16 mouse cellular contexts compared by ENCODE assay signal in the genomic region with DNA sequence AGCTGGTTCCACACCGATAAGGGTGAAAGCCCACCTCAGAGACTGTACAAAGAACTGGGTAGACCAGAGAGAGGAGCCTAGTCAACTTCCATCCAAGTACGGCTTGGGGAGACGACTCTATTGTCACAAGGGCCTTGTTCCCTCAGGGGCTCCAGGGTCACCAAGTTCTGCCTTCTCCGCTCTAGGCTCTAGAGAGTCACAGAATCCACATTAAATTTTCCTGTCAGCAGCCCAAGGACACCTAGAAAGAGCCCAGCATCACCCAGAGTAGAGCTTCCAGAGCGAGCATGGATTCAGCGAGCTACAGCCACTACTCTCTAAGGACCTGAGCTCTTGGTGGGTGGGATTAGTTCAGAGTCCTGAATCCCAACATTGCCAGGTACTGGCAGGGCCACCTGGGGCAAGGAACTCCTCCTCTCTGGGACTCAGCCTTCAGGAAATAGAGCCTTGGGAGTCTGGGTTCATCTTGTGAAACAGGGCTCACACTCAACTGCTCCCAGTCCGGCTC. TPM values are rescaled to one million over a fixed set of nuclear protein-coding genes. Genes with fewer than 3 reads are reported as not detected.
DNase-seq lines count a peak whose midpoint lies in the region; ATAC-seq and TF ChIP-seq lines count a peak whose summit lies in the region.
"Had no signal": no experiment of that assay in that cellular context is flagged by ENCODE, and none has a peak within 500 bp of the region (broad histone marks: within the 10 kb centered on the region; RNA-seq: fewer than 3 reads in every experiment).

No protein-coding gene starts in this region.

- H3K4me2 ChIP-seq in forebrain, embryonic 15.5 days (replicated peaks): no peak overlapping the region
- H3K4me2 ChIP-seq in limb, embryonic 11.5 days (ENCODE audit: low read depth, severe bottlenecking): peak overlapping the region; percentile 85; the same call in 1 of the 2 replicates
- H3K4me2 ChIP-seq: forebrain, embryonic 12.5 days; midbrain, embryonic 13.5 days had no signal

- WGBS in forebrain, embryonic 10.5 days: 61% methylated on average over 7 of the region's 7 CpGs
- WGBS in forebrain, embryonic 15.5 days: 61% methylated on average over 7 of the region's 7 CpGs
- 90% methylated on average over 7 of the region's 7 CpGs for WGBS in kidney, adult 2 months
- WGBS in embryonic facial prominence, embryonic 10.5 days: 47% methylated on average over 7 of the region's 7 CpGs
- WGBS in limb, embryonic 11.5 days: 40% methylated on average over 7 of the region's 7 CpGs

- H3K27me3 ChIP-seq in forebrain, embryonic 10.5 days (ENCODE audit: poor library complexity, severe bottlenecking): peaks cover 99% of the 10 kb centered on the region
- H3K27me3 ChIP-seq in forebrain, embryonic 15.5 days: peaks cover 87% of the 10 kb centered on the region
- no peaks in the 10 kb centered on the region for H3K27me3 ChIP-seq in kidney, adult 2 months (replicated peaks; ENCODE audit: control insufficient read depth, insufficient read depth, low read length)
- peaks cover 99% of the 10 kb centered on the region for H3K27me3 ChIP-seq in embryonic facial prominence, embryonic 10.5 days (replicated peaks; ENCODE audit: low read depth, poor library complexity, severe bottlenecking)
- H3K27me3 ChIP-seq in limb, embryonic 11.5 days (ENCODE audit: control insufficient read depth, insufficient read depth, low read length): peaks cover 21% of the 10 kb centered on the region

- ATAC-seq in forebrain, embryonic 15.5 days (replicated peaks): no peak
- no peak for ATAC-seq in limb, embryonic 11.5 days (ENCODE audit: insufficient number of reproducible peaks, low FRiP score, low TSS enrichment, low read depth)
- ATAC-seq in megakaryocyte, adult 5-6 weeks (ENCODE audit: poor library complexity, severe bottlenecking): no peak
- ATAC-seq: midbrain, embryonic 13.5 days had no signal

- no peaks in the 10 kb centered on the region for H3K9me3 ChIP-seq in forebrain, embryonic 10.5 days
- no peaks in the 10 kb centered on the region for H3K9me3 ChIP-seq in forebrain, embryonic 15.5 days
- no peaks in the 10 kb centered on the region for H3K9me3 ChIP-seq in embryonic facial prominence, embryonic 10.5 days
- no peaks in the 10 kb centered on the region for H3K9me3 ChIP-seq in limb, embryonic 11.5 days (ENCODE audit: control insufficient read depth, low read length)
- H3K9me3 ChIP-seq: forebrain, embryonic 12.5 days; liver, embryonic 15.5 days; midbrain, embryonic 13.5 days had no signal

- 0 out of 2 replicates have a peak overlapping the region, but pooled peaks have one; percentile 63 for H3K4me3 ChIP-seq in forebrain, embryonic 10.5 days
- H3K4me3 ChIP-seq in forebrain, embryonic 15.5 days: no peak overlapping the region
- no peak overlapping the region for H3K4me3 ChIP-seq in kidney, adult 2 months (ENCODE audit: insufficient read depth, low read depth, low read length)
- peak overlapping the region; percentile 80 for H3K4me3 ChIP-seq in embryonic facial prominence, embryonic 10.5 days
- H3K4me3 ChIP-seq in limb, embryonic 11.5 days (ENCODE audit: low read depth, low read length): no peak overlapping the region
- H3K4me3 ChIP-seq: forebrain, embryonic 12.5 days; left cerebral cortex, adult 2 months; liver, embryonic 15.5 days; midbrain, embryonic 13.5 days had no signal

- H3K9ac ChIP-seq in forebrain, embryonic 15.5 days (replicated peaks): no peak overlapping the region
- no peak overlapping the region for H3K9ac ChIP-seq in limb, embryonic 11.5 days (ENCODE audit: low read length)
- H3K9ac ChIP-seq: forebrain, embryonic 12.5 days; liver, embryonic 15.5 days; midbrain, embryonic 13.5 days had no signal

- TF ChIP-seq POLR2A in kidney, adult 2 months (IDR thresholded peaks at IDR 0.05; ENCODE audit: low read depth, low read length): no peak

- peaks cover 10% of the 10 kb centered on the region for H3K36me3 ChIP-seq in forebrain, embryonic 10.5 days (replicated peaks)
- H3K36me3 ChIP-seq in forebrain, embryonic 15.5 days: no peaks in the 10 kb centered on the region
- H3K36me3 ChIP-seq in kidney, adult 2 months (ENCODE audit: control insufficient read depth, insufficient read depth, low read length): no peaks in the 10 kb centered on the region
- H3K36me3 ChIP-seq in embryonic facial prominence, embryonic 10.5 days (replicated peaks): peaks cover 10% of the 10 kb centered on the region
- no peaks in the 10 kb centered on the region; the same call in 1 of the 2 replicates for H3K36me3 ChIP-seq in limb, embryonic 11.5 days (ENCODE audit: control insufficient read depth, insufficient read depth, low read length)
- H3K36me3 ChIP-seq: forebrain, embryonic 12.5 days had no signal

- no peak for DNase-seq in forebrain, embryonic 10.5 days (ENCODE audit: extremely low spot score, low spot score)
- DNase-seq in kidney, adult 2 months: no peak
- DNase-seq in kidney, postnatal 4 days: no peak
- DNase-seq in embryonic facial prominence, embryonic 10.5 days (ENCODE audit: low spot score): no peak
- DNase-seq in limb, embryonic 11.5 days (ENCODE audit: low spot score): no peak
- DNase-seq: B cell, adult 2 months; cerebellum, adult 8-10 months; thymus, postnatal 36 days had no signal

- TF ChIP-seq CTCF in kidney, adult 2 months (conservative IDR thresholded peaks at IDR 0.05; ENCODE audit: insufficient read depth, insufficient read length, low read depth, low read length): no peak

- H3K27ac ChIP-seq in forebrain, embryonic 10.5 days: peak overlapping the region; percentile 83; the same call in 1 of the 2 replicates
- no peak overlapping the region for H3K27ac ChIP-seq in forebrain, embryonic 15.5 days (replicated peaks)
- H3K27ac ChIP-seq in kidney, adult 2 months (ENCODE audit: insufficient read depth, low read depth, low read length): peak overlapping the region; percentile 11
- H3K27ac ChIP-seq in embryonic facial prominence, embryonic 10.5 days (replicated peaks): peak overlapping the region; percentile 96
- H3K27ac ChIP-seq in limb, embryonic 11.5 days (replicated peaks; ENCODE audit: low read depth, low read length): no peak overlapping the region; the same call in 1 of the 2 replicates
- H3K27ac ChIP-seq: forebrain, embryonic 12.5 days; left cerebral cortex, adult 2 months; liver, embryonic 15.5 days; midbrain, embryonic 13.5 days had no signal

- H3K4me1 ChIP-seq in forebrain, embryonic 10.5 days: peaks cover 93% of the 10 kb centered on the region
- H3K4me1 ChIP-seq in forebrain, embryonic 15.5 days: peaks cover 43% of the 10 kb centered on the region
- H3K4me1 ChIP-seq in kidney, adult 2 months (ENCODE audit: control insufficient read depth, insufficient read depth, low read length): peaks cover 21% of the 10 kb centered on the region
- H3K4me1 ChIP-seq in embryonic facial prominence, embryonic 10.5 days: peaks cover 93% of the 10 kb centered on the region
- peaks cover 69% of the 10 kb centered on the region for H3K4me1 ChIP-seq in limb, embryonic 11.5 days (ENCODE audit: control insufficient read depth, insufficient read depth, low read length)

RNA-seq across cellular contexts. Expression of gene Tmem200b, which starts 3.5 kb away (rescaled TPM):
- polyA plus RNA-seq in forebrain, embryonic 10.5 days (2016; fragmentation: Nextera tagmentation; extraction: Ambion mirVana): 0.84 and 1.7 TPM in 2 replicates
- 0.17 and 0.22 TPM in 2 replicates for polyA plus RNA-seq in forebrain, embryonic 15.5 days (2015; fragmentation: Nextera tagmentation; extraction: Ambion mirVana)
- polyA plus RNA-seq in kidney, adult 2 months (2012; rRNA removed): 11.3 and 17.0 TPM in 2 replicates
- 2.1 and 2.8 TPM in 2 replicates for polyA plus RNA-seq in embryonic facial prominence, embryonic 10.5 days (2016; fragmentation: Nextera tagmentation; extraction: Ambion mirVana)
- polyA plus RNA-seq in limb, embryonic 11.5 days (2014; fragmentation: Nextera tagmentation; extraction: Ambion mirVana): 1.3 and 2.4 TPM in 2 replicates
- total RNA-seq in megakaryocyte, adult 5-6 weeks (2015): not detected in 2 replicates
- not detected in 2 replicates for total RNA-seq in megakaryocyte, adult 5-6 weeks (2017)
- total RNA-seq: granulocyte monocyte progenitor cell, adult 5-6 weeks had no signal
- polyA plus RNA-seq: G1E; midbrain, embryonic 13.5 days had no signal

RNA-seq across cellular contexts. Expression of gene Srsf4, which starts 44.7 kb away (rescaled TPM):
- polyA plus RNA-seq in forebrain, embryonic 10.5 days (2016; fragmentation: Nextera tagmentation; extraction: Ambion mirVana): 152 and 155 TPM in 2 replicates
- 154 and 159 TPM in 2 replicates for polyA plus RNA-seq in forebrain, embryonic 15.5 days (2015; fragmentation: Nextera tagmentation; extraction: Ambion mirVana)
- 32.5 and 35.1 TPM in 2 replicates for polyA plus RNA-seq in kidney, adult 2 months (2012; rRNA removed)
- 142 and 143 TPM in 2 replicates for polyA plus RNA-seq in embryonic facial prominence, embryonic 10.5 days (2016; fragmentation: Nextera tagmentation; extraction: Ambion mirVana)
- 140 and 150 TPM in 2 replicates for polyA plus RNA-seq in limb, embryonic 11.5 days (2014; fragmentation: Nextera tagmentation; extraction: Ambion mirVana)
- 39.0 and 39.7 TPM in 2 replicates for total RNA-seq in megakaryocyte, adult 5-6 weeks (2015)
- total RNA-seq in megakaryocyte, adult 5-6 weeks (2017): 44.5 and 61.2 TPM in 2 replicates

Comparison
In these comparisons a context has a peak if more than half of its experiments do, and no peak if none do; other contexts are left out.
1. H3K27ac ChIP-seq: peak in forebrain, embryonic 10.5 days (single experiment), kidney, adult 2 months (single experiment) and embryonic facial prominence, embryonic 10.5 days (single experiment); none in forebrain, embryonic 15.5 days (single experiment) and limb, embryonic 11.5 days (single experiment).
2. H3K4me3 ChIP-seq: peak in forebrain, embryonic 10.5 days (single experiment) and embryonic facial prominence, embryonic 10.5 days (single experiment); none in forebrain, embryonic 15.5 days (single experiment), kidney, adult 2 months (single experiment) and limb, embryonic 11.5 days (single experiment).